Mouse (Mus musculus) left cerebral cortex, adult 18-20 months (tissue): Measurements from ENCODE around the gene Vmn1r95. TPM values are rescaled to one million over a fixed set of nuclear protein-coding genes. Genes with fewer than 3 reads are reported as not detected.
"Not testable (repeated sequence)": the region's sequence is repeated elsewhere in the genome, so short reads cannot be mapped to it uniquely, and the experiment has no call there.

Source experiments
- DNase-seq, 2 experiments: peaks; one replicate each; pipeline ENCODE4 v3.0.0; 2021 to 2022; ENCODE audit warnings: low spot score in 2 of 2, mixed read lengths in 1 of 2
- long read RNA-seq, 2 experiments: library from polyadenylated mRNA; stranded (forward); transcript quantifications; one replicate each; pipeline ENCODE4 v2.0.0; 2021
- total RNA-seq, 2 experiments: library from RNA; stranded (reverse); gene quantifications; 2 replicates each; pipeline ENCODE4 v1.2.3; 2021

The Vmn1r95 gene
- not detected for total RNA-seq
- long read RNA-seq, experiment 1, result 0 reads
- long read RNA-seq, experiment 2, result 0 reads

DNA sequence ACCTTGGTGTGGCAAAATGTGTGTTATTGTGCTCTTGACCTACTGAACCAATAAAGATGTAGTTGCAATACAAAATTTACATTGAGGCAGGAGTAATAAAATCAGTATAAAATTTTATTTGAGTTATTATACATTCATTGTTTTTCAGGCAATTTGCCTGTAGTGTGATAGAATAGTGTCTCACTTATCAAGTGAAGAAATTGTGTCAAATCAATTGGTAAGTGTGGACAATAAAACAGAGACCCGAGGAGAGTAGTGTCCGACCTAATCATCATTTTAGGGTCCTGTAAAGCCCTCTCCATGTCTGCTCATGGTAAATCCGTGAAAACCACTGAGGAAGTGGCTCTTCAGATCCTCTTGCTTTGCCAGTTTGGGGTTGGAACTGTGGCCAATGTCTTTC is at the start of gene Vmn1r95:
Vmn1r95 (plus strand) TSS at position 301 of the 400 bp plus-strand sequence.
- DNase-seq, result not testable (repeated sequence)

DNA sequence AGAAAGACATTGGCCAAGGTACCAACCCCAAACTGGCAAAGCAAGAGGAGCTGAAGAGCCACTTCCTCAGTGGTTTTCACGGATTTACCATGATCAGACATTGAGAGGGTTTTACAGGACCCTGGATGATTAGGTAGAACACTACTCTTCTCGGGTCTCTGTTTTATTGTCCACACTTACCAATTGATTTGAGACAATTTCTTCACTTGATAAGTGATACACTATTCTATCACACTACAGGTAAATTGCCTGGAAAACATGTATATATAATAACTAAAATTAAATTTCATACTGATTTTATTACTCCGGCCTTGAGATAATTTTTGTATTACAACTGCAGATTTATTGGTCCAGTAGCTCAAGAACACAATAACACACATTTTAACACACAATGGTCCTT is 25.2 kb upstream of the Vmn1r95 start, which contains the start of gene Vmn1r94:
Vmn1r94 (minus strand) TSS at position 101 of the 400 bp plus-strand sequence.
- not testable (repeated sequence) for DNase-seq

GRCm38 (mm10) chr7:20205507-20205906 is 12.0 kb downstream of the Vmn1r95 start, which contains the start of gene Gm6164:
TSS of gene Gm6164 (minus strand) at chr7:20205607.
- DNase-seq, result not testable (repeated sequence)

DNA sequence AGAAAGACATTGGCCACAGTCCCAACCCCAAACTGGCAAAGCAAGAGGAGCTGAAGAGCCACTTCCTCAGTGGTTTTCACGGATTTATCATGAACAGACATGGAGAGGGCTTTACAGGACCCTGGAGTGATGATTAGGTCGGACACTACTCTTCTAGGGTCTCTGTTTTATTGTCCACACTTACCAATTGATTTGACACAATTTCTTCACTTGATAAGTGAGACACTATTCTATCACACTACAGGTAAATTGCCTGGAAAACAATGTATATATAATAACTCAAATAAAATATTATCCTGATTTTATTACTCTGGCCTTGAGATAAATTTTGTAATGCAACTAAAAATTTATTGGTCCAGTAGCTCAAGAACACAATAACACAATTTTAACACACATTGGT is 40.2 kb downstream of the Vmn1r95 start, which contains the start of gene Gm4498:
Gm4498 (minus strand) TSS at position 101 of the 400 bp plus-strand sequence.
- DNase-seq, result not testable (repeated sequence)

Other genes with a start within 250 kb of the Vmn1r95 start
- not detected for gene Igsf23, start 243.0 kb upstream of the Vmn1r95 start, total RNA-seq
- gene Ceacam20, start 228.3 kb upstream of the Vmn1r95 start, total RNA-seq, result not detected
- gene Nlrp9b, start 202.2 kb upstream of the Vmn1r95 start, total RNA-seq, result not detected
- gene Vmn1r91, start 94.0 kb upstream of the Vmn1r95 start, total RNA-seq, result not detected
- not detected for gene Gm16442, start 71.1 kb upstream of the Vmn1r95 start, total RNA-seq
- not detected for gene Vmn1r93, start 54.6 kb upstream of the Vmn1r95 start, total RNA-seq
- not detected for gene Vmn1r94, start 25.3 kb upstream of the Vmn1r95 start, total RNA-seq
- gene Gm6164, start 11.9 kb downstream of the Vmn1r95 start, total RNA-seq, result not detected
- gene Gm4498, start 40.1 kb downstream of the Vmn1r95 start, total RNA-seq, result not detected
- not detected for gene Gm5890, start 69.1 kb downstream of the Vmn1r95 start, total RNA-seq
- gene Gm4133, start 140.4 kb downstream of the Vmn1r95 start, total RNA-seq, result not detected
- not detected for gene Gm5728, start 181.7 kb downstream of the Vmn1r95 start, total RNA-seq
- not detected for gene Vmn1r100, start 224.2 kb downstream of the Vmn1r95 start, total RNA-seq
- gene Vmn1r101, start 248.9 kb downstream of the Vmn1r95 start, total RNA-seq, result not detected